Mouse (Mus musculus): ENCODE results near the gene Atp2a2.

- TF ChIP-seq MAFK (IDR thresholded peaks at IDR 0.05; ENCODE audit: insufficient read depth, low read depth, low read length) (no peak), ZNF384 (IDR thresholded peaks at IDR 0.05; ENCODE audit: low read depth, low read length) (no peak), HCFC1 (IDR thresholded peaks at IDR 0.05; ENCODE audit: borderline replicate concordance, insufficient read depth, low read length) (no peak), CHD2 (IDR thresholded peaks at IDR 0.05; ENCODE audit: low read depth, low read length) (no peak)
These were observed 4.4 kb upstream of the Atp2a2 start for GRCm38 (mm10) chr5:122506462-122506861.

Data from ES-E14 (cell line).